Mouse (Mus musculus): Measurements from ENCODE around the gene Anp32a. TPM values are rescaled to one million over a fixed set of nuclear protein-coding genes. Genes with fewer than 3 reads are reported as not detected.

Gene Anp32a
- total RNA-seq, 2 experiments from 2014 or later = 62.8 to 88.2 TPM

DNA sequence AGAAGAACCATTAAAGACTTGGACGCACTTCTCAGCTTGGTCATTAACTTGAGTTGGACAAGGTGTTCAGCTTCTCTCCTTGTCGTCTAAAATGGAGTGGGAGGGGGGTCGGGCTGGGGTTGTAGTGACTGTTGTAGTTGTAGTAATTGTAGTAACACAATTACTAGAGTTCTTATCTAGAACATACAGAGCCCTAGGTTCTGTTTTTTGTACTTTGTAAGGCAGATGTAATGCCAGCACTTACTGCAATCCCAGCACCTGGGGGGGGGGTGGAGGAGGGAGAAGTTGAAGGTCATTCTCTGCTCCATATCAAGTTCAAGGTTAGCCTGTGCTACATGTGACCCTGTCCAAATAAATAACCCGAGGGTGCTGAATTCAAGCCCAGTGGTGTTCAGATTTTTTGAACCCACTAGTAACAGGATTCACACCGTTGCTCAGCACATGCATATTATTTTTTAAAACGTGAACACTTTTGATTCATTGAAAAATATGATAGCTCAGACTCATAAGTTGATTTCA lies 7.4 kb downstream of the Anp32a start:
- Histone ChIP-seq H3K4me3 (no peak overlapping the region), H3K27ac (no peak overlapping the region)
- TF ChIP-seq CTCF (IDR thresholded peaks at IDR 0.05) = no peak
- intact Hi-C loops (cut with DNase I) = no loop called here
- DNase-seq = no peak

DNA sequence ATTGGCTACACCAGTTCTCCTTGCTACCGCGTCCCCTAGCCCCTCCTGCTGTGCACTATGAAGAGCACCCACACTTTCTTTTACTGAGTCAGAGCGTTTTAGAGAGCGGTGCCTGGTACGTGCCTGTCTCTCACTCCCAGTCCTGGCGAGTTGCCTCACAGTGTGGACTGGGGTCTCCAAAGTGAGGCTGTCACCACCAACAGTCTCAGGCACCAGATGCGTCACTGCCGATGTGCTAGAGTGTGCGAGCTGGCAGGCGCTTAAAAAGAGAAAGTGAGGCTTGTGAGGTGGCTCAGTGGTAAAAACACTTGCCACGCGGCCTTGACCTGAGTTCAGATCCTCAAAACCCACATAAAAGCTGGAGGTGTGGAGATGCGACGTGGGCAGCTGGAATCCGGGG lies 8.2 kb downstream of the Anp32a start:
- Histone ChIP-seq H3K4me3 (no peak overlapping the region), H3K27ac (peak overlapping the region; percentile 43; the same call in 1 of the 2 replicates)
- no peak for DNase-seq
- TF ChIP-seq CTCF (IDR thresholded peaks at IDR 0.05) = no peak
- intact Hi-C loops (cut with DNase I) = no loop called here

DNA sequence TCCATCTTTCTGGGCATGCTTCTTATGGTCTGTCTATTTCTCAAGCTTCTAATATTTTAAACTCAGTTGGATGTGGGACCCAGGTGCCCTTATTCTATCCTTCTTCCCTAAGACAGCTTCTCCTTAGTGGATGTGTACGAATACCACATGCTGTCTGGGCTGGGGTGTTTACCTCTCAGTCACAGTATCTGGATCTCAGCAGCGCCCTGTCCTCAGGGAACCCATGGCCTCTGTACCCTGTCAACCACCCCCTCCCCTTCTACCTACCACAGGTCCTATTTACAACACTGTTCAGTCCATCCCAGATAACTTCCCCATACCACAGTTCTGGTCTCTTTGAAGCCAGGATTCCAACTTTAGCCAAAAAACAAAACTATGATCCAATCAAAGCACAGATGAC lies 9.6 kb downstream of the Anp32a start:
- intact Hi-C loops (cut with DNase I) = no loop called here
- Histone ChIP-seq H3K4me3 (no peak overlapping the region), H3K27ac (peak overlapping the region; percentile 49; the same call in 1 of the 2 replicates)
- DNase-seq = no peak
- no peak for TF ChIP-seq CTCF (IDR thresholded peaks at IDR 0.05)

DNA sequence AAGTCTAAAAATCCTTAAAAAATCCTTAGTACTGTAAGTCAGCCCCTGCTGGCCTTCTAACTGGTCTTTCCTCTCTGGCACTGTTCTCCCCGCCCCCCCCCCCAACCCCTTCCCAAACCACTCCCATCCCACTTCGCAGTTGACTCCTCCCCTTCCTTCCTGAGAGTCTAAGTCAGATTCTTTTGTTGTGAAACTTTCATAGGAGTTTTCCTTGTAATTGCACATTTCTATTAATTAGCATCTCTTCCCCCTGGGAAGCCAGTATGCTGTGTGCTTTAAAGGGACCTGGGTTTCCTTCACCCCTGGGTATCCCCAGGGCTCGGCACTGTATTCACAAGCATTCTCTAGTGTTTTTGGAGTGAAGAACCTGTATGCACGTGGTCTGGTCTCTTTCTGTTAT lies 10.1 kb downstream of the Anp32a start:
- intact Hi-C loops (cut with DNase I) = no loop called here
- DNase-seq = no peak
- TF ChIP-seq CTCF (IDR thresholded peaks at IDR 0.05) = no peak
- Histone ChIP-seq H3K27ac (peak overlapping the region; percentile 56), H3K4me3 (peak overlapping the region; percentile 19; the same call in 1 of the 2 replicates)

DNA sequence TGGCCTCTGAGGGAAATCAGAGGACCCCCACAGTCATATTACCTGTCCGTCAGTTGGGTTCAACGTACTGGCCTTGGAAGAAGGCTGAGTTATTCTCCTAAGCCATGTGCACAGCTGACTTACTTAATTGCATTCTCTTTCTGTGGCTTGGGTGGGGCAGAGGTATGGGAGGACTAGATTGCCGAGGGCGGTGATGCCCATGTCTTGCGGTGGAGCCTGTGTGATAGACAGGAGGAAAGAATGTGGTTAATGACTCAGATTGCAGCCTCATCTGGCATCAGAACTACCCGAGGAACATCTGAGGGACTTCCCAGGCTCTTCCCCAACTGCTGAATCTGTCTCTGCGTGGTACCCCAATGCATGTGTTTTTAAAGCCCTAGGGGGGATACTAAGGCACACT lies 12.7 kb downstream of the Anp32a start:
- no peak for DNase-seq
- Histone ChIP-seq H3K4me3 (no peak overlapping the region), H3K27ac (no peak overlapping the region)
- intact Hi-C loops (cut with DNase I) = no loop called here
- TF ChIP-seq CTCF (IDR thresholded peaks at IDR 0.05) = no peak

DNA sequence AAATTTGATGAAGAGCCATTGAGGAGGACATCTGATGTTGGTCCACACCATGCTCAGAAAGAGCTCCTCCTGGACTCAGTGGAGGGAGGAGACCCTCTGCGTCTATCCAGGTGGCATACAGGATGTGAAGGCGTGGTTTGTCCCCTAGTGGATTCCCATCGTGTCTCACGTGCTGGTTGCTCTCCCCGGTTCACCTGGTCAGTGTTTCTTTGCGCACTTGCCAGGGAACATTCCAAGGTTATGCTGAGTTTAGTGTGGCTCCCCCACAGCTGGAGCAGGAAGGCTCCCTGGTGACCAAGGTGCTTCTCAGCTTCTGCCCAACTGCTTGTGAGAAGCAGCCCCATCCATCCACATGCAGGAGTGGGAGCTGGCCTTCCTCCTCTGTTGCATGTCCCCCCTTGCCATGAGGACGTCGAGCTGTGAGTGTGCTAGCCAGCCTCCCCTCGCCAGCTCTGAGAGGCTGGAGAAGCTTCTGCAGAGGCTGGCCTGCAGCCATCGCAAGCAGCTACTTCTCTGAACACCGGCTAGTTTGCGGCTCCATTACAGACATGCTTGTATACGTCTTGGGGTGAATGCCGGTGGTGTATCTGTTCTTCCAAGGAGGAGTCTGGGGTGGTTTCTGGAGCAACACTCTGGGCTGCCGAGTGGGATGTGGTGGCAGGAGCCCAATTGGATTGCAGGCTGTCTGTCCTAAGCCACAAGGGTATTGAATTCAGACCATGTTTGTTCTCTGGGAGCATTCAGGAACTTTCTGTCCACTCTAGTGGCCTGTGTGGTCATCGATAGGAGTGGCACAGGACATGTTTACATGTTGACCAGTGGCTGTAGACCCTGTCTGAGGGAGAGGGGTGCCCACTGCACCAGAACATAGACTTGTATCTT lies 14.0 kb downstream of the Anp32a start:
- intact Hi-C loops (cut with DNase I) = no loop called here

DNA sequence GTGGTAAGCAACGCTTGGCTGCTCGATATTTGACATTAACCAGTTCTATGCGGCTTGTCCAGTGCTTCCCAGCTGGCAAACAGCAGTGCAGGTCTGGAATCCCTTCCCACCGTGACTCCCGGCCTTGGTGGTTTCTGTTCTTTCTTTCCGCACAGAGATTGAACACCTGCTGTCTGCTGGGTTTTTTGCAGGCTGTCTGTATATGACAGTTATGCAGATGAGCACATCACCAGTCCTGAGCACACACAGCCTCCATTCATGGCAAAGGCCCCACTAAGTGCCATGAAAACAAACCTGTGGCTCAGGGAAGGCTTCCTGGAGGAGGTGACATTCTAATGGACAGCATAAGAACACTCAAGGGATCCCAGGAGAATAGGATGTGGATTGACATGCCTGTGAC lies 14.7 kb downstream of the Anp32a start:
- DNase-seq = no peak
- TF ChIP-seq CTCF (IDR thresholded peaks at IDR 0.05) = no peak
- 0 out of 2 replicates have a peak overlapping the region, but pooled peaks have one; percentile 35 for H3K27ac ChIP-seq
- intact Hi-C loops (cut with DNase I) = no loop called here
- no peak overlapping the region for H3K4me3 ChIP-seq

More for the DNA sequence above, 14.0 kb downstream of the Anp32a start:
- Histone ChIP-seq H3K27ac (0 out of 2 replicates have a peak overlapping the region, but pooled peaks have one; percentile 35), H3K4me3 (0 out of 2 replicates have a peak overlapping the region, but pooled peaks have one; percentile 3)
- peak; percentile 56 for DNase-seq
- TF ChIP-seq CTCF (IDR thresholded peaks at IDR 0.05) = no peak

DNA sequence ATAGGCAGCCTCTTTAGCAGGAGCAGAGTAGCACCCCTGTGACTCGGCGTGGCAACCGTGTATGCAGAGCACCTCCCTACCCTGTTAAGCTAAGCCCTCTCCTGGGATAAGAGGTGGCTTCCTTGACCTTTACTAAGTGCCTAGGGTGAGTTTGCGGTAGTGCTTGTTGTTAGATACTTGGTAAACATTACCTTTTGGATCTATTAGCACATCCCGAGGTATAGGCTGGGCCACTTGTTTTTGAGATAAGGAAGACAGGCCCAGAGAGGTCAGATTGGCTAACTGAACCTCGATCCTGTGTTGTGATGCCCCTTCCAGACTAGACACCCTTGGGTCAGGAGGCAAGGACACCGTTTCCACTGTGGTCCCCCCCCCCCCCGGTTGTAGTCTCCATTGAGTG lies 16.5 kb downstream of the Anp32a start:
- Histone ChIP-seq H3K27ac (no peak overlapping the region), H3K4me3 (no peak overlapping the region)
- intact Hi-C loops (cut with DNase I) = no loop called here
- peak; percentile 10 for DNase-seq
- no peak for TF ChIP-seq CTCF (IDR thresholded peaks at IDR 0.05)

DNA sequence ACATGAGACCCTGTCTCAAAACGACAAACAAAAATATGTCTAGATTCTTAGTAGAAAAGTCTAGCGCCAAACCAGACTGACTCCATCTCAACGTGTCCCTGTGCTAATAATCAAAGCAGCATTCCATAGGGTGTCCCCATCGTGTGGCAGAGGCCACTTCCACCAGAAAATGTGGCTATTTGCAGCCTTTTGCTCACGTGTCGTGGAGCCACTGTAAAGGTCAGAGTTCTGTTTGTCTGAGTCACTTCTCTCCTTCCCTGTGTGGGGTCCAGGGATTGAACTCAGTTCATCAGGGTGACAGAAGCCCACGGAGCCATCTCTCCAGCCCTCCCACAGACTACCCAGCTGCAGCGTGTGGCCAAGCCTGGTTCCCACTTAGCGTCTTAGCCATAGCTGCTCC lies 17.8 kb downstream of the Anp32a start:
- TF ChIP-seq CTCF (IDR thresholded peaks at IDR 0.05) = no peak
- Histone ChIP-seq H3K4me3 (no peak overlapping the region), H3K27ac (0 out of 2 replicates have a peak overlapping the region, but pooled peaks have one; percentile 0)
- DNase-seq = peak; percentile 15
- intact Hi-C loops (cut with DNase I) = no loop called here

DNA sequence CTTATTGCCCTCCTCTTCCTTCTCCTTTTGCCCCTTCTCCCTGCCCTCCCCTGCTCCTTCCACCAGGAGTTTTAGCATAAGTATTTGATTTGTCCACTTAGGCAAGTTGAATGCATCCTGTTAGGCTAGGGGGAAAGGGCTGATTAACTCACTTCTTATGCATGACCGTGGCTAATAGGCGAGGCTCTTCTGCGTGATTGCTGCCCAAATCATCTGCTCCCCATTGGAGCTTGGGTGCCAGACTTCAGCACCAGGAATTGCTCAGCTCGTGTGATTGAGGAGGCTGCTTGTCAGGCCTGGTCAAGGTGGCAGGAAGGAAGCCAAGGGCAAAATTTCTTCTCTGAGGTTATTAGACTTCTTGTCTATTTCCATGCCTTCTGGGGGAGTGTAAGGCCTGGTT lies 19.8 kb downstream of the Anp32a start:
- intact Hi-C loops (cut with DNase I) = no loop called here
- Histone ChIP-seq H3K27ac (peak overlapping the region; percentile 56), H3K4me3 (no peak overlapping the region)
- no peak for TF ChIP-seq CTCF (IDR thresholded peaks at IDR 0.05)
- no peak for DNase-seq

DNA sequence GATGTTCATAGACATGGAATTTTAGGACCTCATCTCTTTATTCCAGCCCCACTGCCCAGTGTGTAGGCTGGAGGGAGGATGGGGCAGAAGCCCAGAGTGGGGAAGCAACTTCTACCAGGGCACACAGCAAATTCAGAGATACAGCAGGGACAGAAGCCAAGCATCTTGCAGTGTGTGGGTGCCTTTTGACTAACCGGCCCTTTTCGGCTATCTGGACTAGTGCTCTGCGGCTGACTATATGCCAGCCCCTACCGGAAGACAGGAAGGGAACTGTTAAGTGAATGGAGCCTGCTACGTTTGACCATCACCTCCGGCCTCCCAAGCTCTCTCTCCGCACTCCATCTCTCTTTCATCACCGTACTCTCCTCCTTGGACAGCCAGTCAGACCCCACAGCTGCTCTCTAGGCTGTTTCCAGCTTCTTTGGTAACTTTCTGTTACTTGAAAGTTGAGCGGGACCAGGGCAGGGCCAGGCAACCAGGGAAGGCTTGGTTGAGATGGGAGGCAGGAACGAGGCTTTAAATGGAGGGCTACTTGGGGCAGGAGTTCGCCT lies 21.8 kb downstream of the Anp32a start:
- intact Hi-C loops (cut with DNase I) = no loop called here
- TF ChIP-seq CTCF (IDR thresholded peaks at IDR 0.05) = no peak

DNA sequence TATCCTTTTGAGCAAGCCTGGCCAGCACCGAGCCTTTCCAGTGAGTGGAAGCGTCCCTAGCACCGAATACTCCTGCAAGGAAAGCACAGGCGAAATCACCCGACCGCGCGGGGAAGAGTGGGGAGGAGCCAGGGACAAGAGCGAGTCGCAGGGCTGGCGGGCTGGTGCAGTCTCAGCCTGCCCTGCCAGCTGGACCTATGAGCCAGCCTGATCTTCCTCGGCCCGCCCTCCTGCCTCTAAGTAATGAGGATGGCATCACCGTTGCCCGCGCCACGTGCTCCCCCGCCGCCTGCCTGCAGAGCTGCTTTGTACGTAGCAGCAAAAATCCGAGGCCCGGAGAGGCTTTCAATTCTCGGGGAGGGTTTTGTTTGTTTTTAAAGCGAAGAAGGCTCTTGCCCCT lies 22.5 kb downstream of the Anp32a start:
- TF ChIP-seq CTCF (IDR thresholded peaks at IDR 0.05) = peak; percentile 30; the same call in 1 of the 2 replicates
- intact Hi-C loops (cut with DNase I) = no loop called here
- peak overlapping the region; percentile 71 for H3K4me3 ChIP-seq
- peak; percentile 95 for DNase-seq
- peak overlapping the region; percentile 87 for H3K27ac ChIP-seq

More for the DNA sequence above, 21.8 kb downstream of the Anp32a start:
- H3K4me3 ChIP-seq = peak overlapping the region; percentile 71
- H3K27ac ChIP-seq = peak overlapping the region; percentile 87
- DNase-seq = peak; percentile 15

DNA sequence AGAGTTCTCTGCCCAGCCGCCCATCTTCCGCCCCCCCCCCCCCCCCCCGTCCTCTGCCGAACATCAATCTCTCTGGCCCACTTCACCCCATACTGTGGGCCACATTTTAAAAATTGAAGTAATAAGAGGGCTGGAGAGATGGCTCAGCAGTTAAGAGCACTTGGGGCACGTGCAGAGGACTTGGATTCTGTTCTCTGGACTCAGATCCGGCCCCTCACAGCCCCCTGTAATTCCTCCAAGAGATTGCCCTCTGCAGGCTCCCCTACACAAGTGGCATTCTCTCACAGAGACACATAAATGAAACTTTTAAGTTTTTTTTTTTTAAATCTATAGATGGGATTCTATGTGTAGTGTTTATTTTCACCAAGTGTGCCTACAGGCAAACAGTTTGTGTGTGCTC lies 23.1 kb downstream of the Anp32a start:
- H3K4me3 ChIP-seq = peak overlapping the region; percentile 71
- intact Hi-C loops (cut with DNase I) = no loop called here

More for the DNA sequence above, 23.1 kb downstream of the Anp32a start:
- peak overlapping the region; percentile 87 for H3K27ac ChIP-seq
- no peak for TF ChIP-seq CTCF (IDR thresholded peaks at IDR 0.05)
- DNase-seq = peak; percentile 9
